ENCODE assay signal across 10 mouse cellular contexts in the genomic region with DNA sequence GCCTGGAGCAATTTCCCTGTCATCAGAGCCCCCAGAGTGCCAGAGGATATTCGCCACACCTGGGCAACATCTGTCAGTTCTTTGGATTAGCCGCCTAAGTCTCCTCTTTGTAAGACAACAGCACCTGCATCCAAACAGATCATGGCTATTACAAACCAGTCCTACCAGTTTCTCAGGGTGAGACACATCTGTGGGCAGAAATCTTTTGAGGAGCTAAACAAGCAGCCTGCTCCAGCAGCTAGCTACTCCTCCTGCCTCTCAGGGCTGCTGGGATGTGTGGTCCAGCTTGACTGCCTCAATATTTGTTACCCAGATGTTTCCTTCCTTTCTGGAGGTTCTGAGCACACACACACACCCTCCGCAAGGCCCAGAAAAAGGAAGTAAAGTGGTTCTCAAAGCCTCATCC.
DNase-seq lines count a peak whose midpoint lies in the region; ATAC-seq and TF ChIP-seq lines count a peak whose summit lies in the region.
"Had no signal": no experiment of that assay in that cellular context is flagged by ENCODE, and none has a peak within 500 bp of the region (broad histone marks: within the 10 kb centered on the region; RNA-seq: fewer than 3 reads in every experiment).

No protein-coding gene starts in this region.

- no peaks in the 10 kb centered on the region for H3K9me3 ChIP-seq in embryonic facial prominence, embryonic 14.5 days (ENCODE audit: control insufficient read depth, low read length)
- H3K9me3 ChIP-seq: heart, embryonic 13.5 days had no signal

- WGBS in kidney, adult 2 months, result 73% methylated on average over 3 of the region's 3 CpGs
- 56% methylated on average over 3 of the region's 3 CpGs for WGBS in embryonic facial prominence, embryonic 14.5 days

- H3K27me3 ChIP-seq in kidney, adult 2 months (replicated peaks; ENCODE audit: control insufficient read depth, insufficient read depth, low read length), result no peaks in the 10 kb centered on the region
- H3K27me3 ChIP-seq in embryonic facial prominence, embryonic 14.5 days (replicated peaks; ENCODE audit: control insufficient read depth, insufficient read depth, low read length), result no peaks in the 10 kb centered on the region
- H3K27me3 ChIP-seq: heart, embryonic 13.5 days had no signal

- no peak overlapping the region for H3K4me2 ChIP-seq in embryonic facial prominence, embryonic 14.5 days (ENCODE audit: low read depth, low read length)
- H3K4me2 ChIP-seq: heart, embryonic 13.5 days had no signal

- no peak for TF ChIP-seq CTCF in kidney, adult 2 months (conservative IDR thresholded peaks at IDR 0.05; ENCODE audit: insufficient read depth, insufficient read length, low read depth, low read length)

- H3K4me3 ChIP-seq in kidney, adult 2 months (ENCODE audit: insufficient read depth, low read depth, low read length), result no peak overlapping the region
- H3K4me3 ChIP-seq in embryonic facial prominence, embryonic 14.5 days (ENCODE audit: low read depth, low read length), result no peak overlapping the region
- H3K4me3 ChIP-seq: heart, embryonic 13.5 days had no signal

- peak; percentile 89 for ATAC-seq in embryonic facial prominence, embryonic 14.5 days (ENCODE audit: low read depth)

- H3K27ac ChIP-seq in kidney, adult 2 months (ENCODE audit: insufficient read depth, low read depth, low read length), result no peak overlapping the region
- H3K27ac ChIP-seq in embryonic facial prominence, embryonic 14.5 days (replicated peaks; ENCODE audit: low read depth, low read length), result no peak overlapping the region
- H3K27ac ChIP-seq: heart, embryonic 13.5 days had no signal

- no peaks in the 10 kb centered on the region for H3K36me3 ChIP-seq in kidney, adult 2 months (ENCODE audit: control insufficient read depth, insufficient read depth, low read length)
- no peaks in the 10 kb centered on the region for H3K36me3 ChIP-seq in embryonic facial prominence, embryonic 14.5 days (ENCODE audit: control insufficient read depth, insufficient read depth, low read length)
- H3K36me3 ChIP-seq: heart, embryonic 13.5 days had no signal

- DNase-seq in kidney, postnatal 10 days, result peak; percentile 22
- DNase-seq in kidney, adult 2 months, result no peak
- DNase-seq in MEL-GATA-1-ER (ENCODE audit: extremely low read depth, low read depth), result peak; percentile 8
- peak; percentile 84 for DNase-seq in embryonic facial prominence, embryonic 14.5 days (ENCODE audit: low spot score)
- peak; percentile 10 for DNase-seq in naive thymus-derived CD4-positive, alpha-beta T cell, adult 2 months (ENCODE audit: low read depth)
- DNase-seq in yolk sac, embryonic 10.5 days (ENCODE audit: low spot score), result no peak
- DNase-seq in c-Kit-positive CD71-positive TER-119-positive erythroid progenitor cells, embryonic 14.5 days (ENCODE audit: low spot score), result no peak
- no peak for DNase-seq in embryo, embryonic 10.5 days (ENCODE audit: low spot score)
- DNase-seq: cerebellum, adult 9-11 months had no signal

- TF ChIP-seq POLR2A in kidney, adult 2 months (IDR thresholded peaks at IDR 0.05; ENCODE audit: low read depth, low read length), result no peak

- H3K9ac ChIP-seq in embryonic facial prominence, embryonic 14.5 days (ENCODE audit: low read depth, low read length), result no peak overlapping the region
- H3K9ac ChIP-seq: heart, embryonic 13.5 days had no signal

- peaks cover 11% of the 10 kb centered on the region for H3K4me1 ChIP-seq in kidney, adult 2 months (ENCODE audit: control insufficient read depth, insufficient read depth, low read length)
- no peaks in the 10 kb centered on the region for H3K4me1 ChIP-seq in embryonic facial prominence, embryonic 14.5 days (ENCODE audit: control insufficient read depth, insufficient read depth, low read length)

Comparison
In these comparisons a context has a peak if more than half of its experiments do, and no peak if none do; other contexts are left out.
1. DNase-seq: peak in kidney, postnatal 10 days (single experiment), MEL-GATA-1-ER (single experiment), embryonic facial prominence, embryonic 14.5 days (single experiment) and naive thymus-derived CD4-positive, alpha-beta T cell, adult 2 months (single experiment); none in kidney, adult 2 months (single experiment), yolk sac, embryonic 10.5 days (single experiment), c-Kit-positive CD71-positive TER-119-positive erythroid progenitor cells, embryonic 14.5 days (single experiment) and embryo, embryonic 10.5 days (single experiment).